Mouse (Mus musculus): ENCODE results near the gene Calcoco2.

- TF ChIP-seq POLR2A (IDR thresholded peaks at IDR 0.05; ENCODE audit: borderline replicate concordance, extremely low read depth, low read depth, low read length): no peak
- no peak for TF ChIP-seq CTCF (IDR thresholded peaks at IDR 0.05; ENCODE audit: insufficient read depth, low read length)
Observed at GRCm38 (mm10) chr11:96143766-96144165, 32.0 kb upstream of the Calcoco2 start.

Measured in lung, adult 2 months (tissue).